Mouse (Mus musculus) liver, adult 2 months (tissue): ENCODE measurements around the gene Rab5if. TPM values are rescaled to one million over a fixed set of nuclear protein-coding genes. Genes with fewer than 3 reads are reported as not detected.
A peak's percentile ranks its signal among the peaks of the same experiment; 100 is the strongest.

ENCODE experiments used
- DNase-seq: peaks from one replicate; pipeline ENCODE4 v3.0.0-alpha.2; 2011; ENCODE audit warnings: low read depth, low spot score; ENCODE audit errors: extremely low read depth
- H3K27ac ChIP-seq: fragments of 200-500 bp; replicated peaks from 2 replicates; pipeline ENCODE4 v1.5.1; 2012; ENCODE audit warnings: low read depth, mild to moderate bottlenecking, control low read depth, inconsistent platforms, low read length; ENCODE audit not compliant: insufficient read depth
- H3K27me3 ChIP-seq: fragments of 200-500 bp; 2 replicates; pipeline ENCODE4 v1.6.1; 2012; ENCODE audit warnings: mild to moderate bottlenecking, moderate library complexity, low read length, inconsistent platforms; ENCODE audit not compliant: control insufficient read depth, insufficient read depth
- H3K36me3 ChIP-seq: fragments of 200-500 bp; 2 replicates; pipeline ENCODE4 v1.6.1; 2012; ENCODE audit warnings: low read length, inconsistent platforms; ENCODE audit not compliant: control insufficient read depth, insufficient read depth
- H3K4me1 ChIP-seq: fragments of 200-500 bp; 2 replicates; pipeline ENCODE4 v1.6.1; 2011; ENCODE audit warnings: low read length; ENCODE audit not compliant: control insufficient read depth, insufficient read depth
- H3K4me3 ChIP-seq: fragments of 200-500 bp; 2 replicates; pipeline ENCODE4 v1.5.1; 2011; ENCODE audit warnings: low read depth, mild to moderate bottlenecking, control low read depth, low read length, moderate library complexity; ENCODE audit not compliant: insufficient read depth
- H3K79me2 ChIP-seq: fragments of 200-500 bp; 2 replicates; pipeline ENCODE4 v1.6.1; 2012; ENCODE audit warnings: inconsistent platforms, mild to moderate bottlenecking, low read length, moderate library complexity; ENCODE audit not compliant: control insufficient read depth, insufficient read depth
- H3K9ac ChIP-seq: fragments of 200-500 bp; 2 replicates; pipeline ENCODE4 v1.6.1; 2012; ENCODE audit warnings: low read depth, mild to moderate bottlenecking, control low read depth, inconsistent platforms, low read length
- CTCF ChIP-seq: fragments of 200-500 bp; IDR thresholded peaks from 2 replicates; pipeline ENCODE4 v1.5.1; 2011; ENCODE audit warnings: low read depth, low read length, control low read depth
- POLR2A ChIP-seq: fragments of 200-500 bp; IDR thresholded peaks from 2 replicates; pipeline ENCODE4 v1.6.1; 2011; ENCODE audit warnings: low read length, control low read depth; ENCODE audit not compliant: insufficient read depth; ENCODE audit errors: extremely low read depth
- WGBS: fragments of 180-500 bp; shearing (Covaris S2); methylation state at CpG from one replicate; pipeline ENCODE4 v1.1.7; 2018; 5-methylcytosine and 5-hydroxymethylcytosine counted together
- polyA plus RNA-seq: library from polyadenylated mRNA; depleted of rRNA; stranded (reverse); fragments of >200 nt; gene quantifications from 2 replicates; pipeline ENCODE4 v1.2.3, GENCODE M21; 2012
- total RNA-seq: library from RNA; depleted of rRNA; stranded (reverse); fragments of >200 nt; gene quantifications from 2 replicates; pipeline ENCODE4 v1.2.3, GENCODE M21; 2014

The Rab5if gene
- total and polyA plus RNA-seq, 2 experiments: 122 to 149 TPM

GRCm38 (mm10) chr2:156841841-156842706, 20.9 kb upstream of the Rab5if start:
- WGBS: 31% methylated on average over 20 of the region's 20 CpGs
- no peak overlapping the region for H3K9ac ChIP-seq
- peak; percentile 33 for DNase-seq
- H3K4me1 ChIP-seq: peaks cover 2% of the 10 kb centered on the region
- H3K79me2 ChIP-seq: no peaks in the 10 kb centered on the region
- TF ChIP-seq CTCF (0 out of 2 replicates have a peak, but pooled peaks have one; percentile 8), POLR2A (no peak)
- H3K36me3 ChIP-seq: no peaks in the 10 kb centered on the region
- no peak overlapping the region for H3K27ac ChIP-seq
- peaks cover 11% of the 10 kb centered on the region for H3K27me3 ChIP-seq
- H3K4me3 ChIP-seq: peak overlapping the region; percentile 12; the same call in 1 of the 2 replicates

GRCm38 (mm10) chr2:156842711-156843110, 20.2 kb upstream of the Rab5if start:
- 78% methylated on average over 11 of the region's 11 CpGs for WGBS
- Histone ChIP-seq H3K79me2 (no peaks in the 10 kb centered on the region), H3K4me3 (no peak overlapping the region), H3K9ac (no peak overlapping the region), H3K27me3 (peaks cover 11% of the 10 kb centered on the region), H3K27ac (no peak overlapping the region), H3K36me3 (no peaks in the 10 kb centered on the region), H3K4me1 (peaks cover 2% of the 10 kb centered on the region)
- TF ChIP-seq CTCF (no peak), POLR2A (no peak)
- DNase-seq: no peak

- Histone ChIP-seq H3K4me3 (no peak overlapping the region), H3K9ac (no peak overlapping the region), H3K36me3 (no peaks in the 10 kb centered on the region), H3K27ac (no peak overlapping the region), H3K79me2 (no peaks in the 10 kb centered on the region), H3K27me3 (peaks cover 11% of the 10 kb centered on the region), H3K4me1 (peaks cover 2% of the 10 kb centered on the region)
- TF ChIP-seq CTCF (no peak), POLR2A (no peak)
- WGBS: 83% methylated on average over 10 of the region's 10 CpGs
- no peak for DNase-seq
These were observed 19.6 kb upstream of the Rab5if start for GRCm38 (mm10) chr2:156843331-156843730.

- Histone ChIP-seq H3K79me2 (no peaks in the 10 kb centered on the region), H3K27ac (no peak overlapping the region; the same call in 1 of the 2 replicates), H3K36me3 (no peaks in the 10 kb centered on the region), H3K27me3 (peaks cover 10% of the 10 kb centered on the region), H3K9ac (no peak overlapping the region), H3K4me3 (no peak overlapping the region), H3K4me1 (peaks cover 2% of the 10 kb centered on the region)
- 71% methylated on average over 10 of the region's 10 CpGs for WGBS
- TF ChIP-seq POLR2A: no peak
- DNase-seq: no peak
These were observed 18.2 kb upstream of the Rab5if start for GRCm38 (mm10) chr2:156844715-156845114.

GRCm38 (mm10) chr2:156847653-156848052, 15.3 kb upstream of the Rab5if start:
- no peaks in the 10 kb centered on the region for H3K79me2 ChIP-seq
- H3K9ac ChIP-seq: no peak overlapping the region
- no peaks in the 10 kb centered on the region for H3K27me3 ChIP-seq
- WGBS: 66% methylated on average over 6 of the region's 6 CpGs
- H3K4me3 ChIP-seq: no peak overlapping the region
- 0 out of 2 replicates have a peak, but pooled peaks cover 3% of the 10 kb centered on the region for H3K4me1 ChIP-seq
- H3K36me3 ChIP-seq: no peaks in the 10 kb centered on the region
- DNase-seq: no peak
- TF ChIP-seq CTCF: no peak
- TF ChIP-seq POLR2A: no peak
- no peak overlapping the region for H3K27ac ChIP-seq
